Mouse (Mus musculus): ENCODE measurements around the gene AL607142.1. TPM values are rescaled to one million over a fixed set of nuclear protein-coding genes. Genes with fewer than 3 reads are reported as not detected.

The AL607142.1 gene
- total RNA-seq, 1 experiment, result not detected

DNA sequence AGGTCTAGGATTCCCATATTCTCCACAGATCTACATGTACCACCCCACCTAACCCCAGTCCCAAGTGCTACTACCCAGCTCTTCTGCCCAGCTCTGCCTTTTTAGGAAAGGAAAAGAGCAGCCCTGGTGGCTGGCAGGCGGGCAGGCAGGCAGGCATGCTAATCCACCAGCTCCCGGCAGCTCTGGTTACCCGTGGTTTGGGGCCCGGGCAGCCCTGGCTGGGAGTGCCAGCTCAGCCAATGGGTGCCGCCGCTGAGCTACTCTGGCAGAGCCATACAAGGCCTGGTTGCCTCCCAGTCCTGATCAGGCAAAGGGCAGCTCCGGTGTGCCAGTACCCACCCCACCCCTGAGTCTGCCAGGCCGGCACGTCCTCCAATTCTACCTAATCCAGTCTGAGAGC, 78.1 kb downstream of the AL607142.1 start:
- no peak for DNase-seq (ENCODE audit: low read depth, low spot score)
- in situ Hi-C loops (cut with MboI; ENCODE audit: low sequenced_read_pairs in 2 of 2, unreplicated experiment in 2 of 2), result no loop called here
- no peak for TF ChIP-seq MAFK (IDR thresholded peaks at IDR 0.05; ENCODE audit: insufficient read depth, low read depth, low read length)
- no peak for TF ChIP-seq ZNF384 (IDR thresholded peaks at IDR 0.05; ENCODE audit: low read depth, low read length)
- TF ChIP-seq ZC3H11A (IDR thresholded peaks at IDR 0.05; ENCODE audit: borderline replicate concordance, low read depth, low read length), result no peak
- H3K9ac ChIP-seq (ENCODE audit: insufficient read depth, low read depth, low read length, poor library complexity, severe bottlenecking), result no peak overlapping the region
- 0 out of 4 replicates have a peak, but pooled peaks cover 0 to under 1% of the 10 kb centered on the region in 2 experiments for H3K4me1 ChIP-seq (ENCODE audit: control insufficient read depth in 2 of 2, insufficient read depth in 2 of 2, low read length in 2 of 2, poor library complexity in 1 of 2)
- H3K4me3 ChIP-seq (ENCODE audit: insufficient read depth in 1 of 2, low read depth in 1 of 2, low read length in 2 of 2, poor library complexity in 1 of 2, severe bottlenecking in 1 of 2), result no peak overlapping the region
- H3K9me3 ChIP-seq (ENCODE audit: control insufficient read depth, insufficient read depth, low read depth, low read length), result no peaks in the 10 kb centered on the region
- H3K36me3 ChIP-seq (ENCODE audit: control insufficient read depth, insufficient read depth, low read length, poor library complexity, severe bottlenecking), result no peaks in the 10 kb centered on the region
- H3K27ac ChIP-seq (ENCODE audit: insufficient read depth, low read depth, low read length, poor library complexity, severe bottlenecking), result no peak overlapping the region

Other genes with a start within 250 kb of the AL607142.1 start
- gene Edn2, start 96.2 kb downstream of the AL607142.1 start, total RNA-seq (2012; rRNA removed), result 0.62 and 0.69 TPM in 2 replicates
- gene Foxo6, start 222.4 kb downstream of the AL607142.1 start, total RNA-seq (2012; rRNA removed), result 0.98 and 1.2 TPM in 2 replicates

Data from ES-E14 (cell line).